In genomic region chr7:25000211-25000610, GRCm38 (mm10) we compare ENCODE assay signal across 21 mouse cellular contexts. TPM values are rescaled to one million over a fixed set of nuclear protein-coding genes. Genes with fewer than 3 reads are reported as not detected.
A peak's percentile ranks its signal among the peaks of the same experiment; 100 is the strongest.
DNase-seq lines count a peak whose midpoint lies in the region; ATAC-seq lines count a peak whose summit lies in the region.
"Had no signal": no experiment of that assay in that cellular context is flagged by ENCODE, and none has a peak within 500 bp of the region (broad histone marks: within the 10 kb centered on the region; RNA-seq: fewer than 3 reads in every experiment).

No protein-coding gene starts in this region.

- H3K9me3 ChIP-seq in heart, embryonic 16.5 days (replicated peaks; ENCODE audit: control insufficient read depth, low read length) = no peaks in the 10 kb centered on the region
- H3K9me3 ChIP-seq: heart, embryonic 15.5 days; hindbrain, embryonic 13.5 days; limb, embryonic 15.5 days; megakaryocyte, embryonic 14.5 days had no signal

- peak overlapping the region; percentile 19; the same call in 1 of the 2 replicates for H3K27ac ChIP-seq in heart, embryonic 16.5 days (ENCODE audit: low read length)
- H3K27ac ChIP-seq: heart, embryonic 15.5 days; hindbrain, embryonic 13.5 days; left cerebral cortex, adult 2 months; limb, embryonic 15.5 days had no signal

- H3K4me2 ChIP-seq in heart, embryonic 16.5 days (ENCODE audit: low read depth, low read length) = no peak overlapping the region
- H3K4me2 ChIP-seq: heart, embryonic 15.5 days; hindbrain, embryonic 13.5 days; limb, embryonic 15.5 days had no signal

- H3K27me3 ChIP-seq in heart, embryonic 16.5 days (ENCODE audit: control insufficient read depth, insufficient read depth, low read length) = peaks cover 16% of the 10 kb centered on the region
- H3K27me3 ChIP-seq: hindbrain, embryonic 13.5 days had no signal

- H3K9ac ChIP-seq in heart, embryonic 16.5 days (ENCODE audit: low read length) = no peak overlapping the region
- H3K9ac ChIP-seq: heart, embryonic 15.5 days; hindbrain, embryonic 13.5 days; limb, embryonic 15.5 days had no signal

- H3K4me1 ChIP-seq in heart, embryonic 16.5 days (ENCODE audit: control insufficient read depth, insufficient read depth, low read length) = no peaks in the 10 kb centered on the region; the same call in 1 of the 2 replicates

- peak; percentile 59; the same call in 1 of the 2 replicates for ATAC-seq in heart, embryonic 16.5 days (replicated peaks; ENCODE audit: extremely low read depth, insufficient read depth, low FRiP score)
- no peak for ATAC-seq in megakaryocyte-erythroid progenitor cell, adult 5-6 weeks (replicated peaks; ENCODE audit: low FRiP score, low TSS enrichment, poor library complexity, severe bottlenecking)

- no peak for DNase-seq in heart, adult 9 months (ENCODE audit: low spot score in 2 of 2)
- DNase-seq in fibroblast of lung, adult 2 months (ENCODE audit: low read depth) = peak; percentile 43
- DNase-seq in natural killer cell, adult 2 months (ENCODE audit: low spot score in 2 of 2) = peak; percentile 13 to 25
- DNase-seq in thymus, postnatal 4 days = peak; percentile 53
- DNase-seq in testis, postnatal 14 days (ENCODE audit: low spot score) = no peak
- no peak for DNase-seq in testis, postnatal 10 days (ENCODE audit: low spot score)
- DNase-seq: gastrocnemius, postnatal 14 days; kidney, adult 11 months; kidney, postnatal 36 days; lung, adult 18-20 months; right cerebral cortex, postnatal 25 days had no signal

- no peak overlapping the region for H3K4me3 ChIP-seq in heart, embryonic 16.5 days (ENCODE audit: low read length)
- H3K4me3 ChIP-seq: erythroblast, embryonic 14.5 days; heart, embryonic 15.5 days; hindbrain, embryonic 13.5 days; limb, embryonic 15.5 days; megakaryocyte, embryonic 14.5 days had no signal

- 54% methylated on average over 7 of the region's 7 CpGs for WGBS in heart, embryonic 16.5 days

- no peaks in the 10 kb centered on the region for H3K36me3 ChIP-seq in heart, embryonic 16.5 days (ENCODE audit: control insufficient read depth, insufficient read depth)
- H3K36me3 ChIP-seq: heart, embryonic 15.5 days; limb, embryonic 15.5 days had no signal

RNA-seq across cellular contexts. Expression of gene Atp1a3, which starts 5.5 kb away (rescaled TPM):
- polyA plus RNA-seq in heart, embryonic 16.5 days (2015; fragmentation: Nextera tagmentation; extraction: Ambion mirVana) = 0.32 and 0.66 TPM in 2 replicates
- total RNA-seq in megakaryocyte-erythroid progenitor cell, adult 5-6 weeks (2014; fragmentation: Nextera tagmentation) = not detected in 2 replicates
- 0.75 TPM in 1 of 2 replicates, not detected in the other for total RNA-seq in megakaryocyte-erythroid progenitor cell, adult 5-6 weeks (2017)

RNA-seq across cellular contexts. Expression of gene Rabac1, which starts 27.7 kb away (rescaled TPM):
- 270 and 275 TPM in 2 replicates for polyA plus RNA-seq in heart, embryonic 16.5 days (2015; fragmentation: Nextera tagmentation; extraction: Ambion mirVana)
- total RNA-seq in megakaryocyte-erythroid progenitor cell, adult 5-6 weeks (2014; fragmentation: Nextera tagmentation) = 128 and 146 TPM in 2 replicates
- 38.0 and 103 TPM in 2 replicates for total RNA-seq in megakaryocyte-erythroid progenitor cell, adult 5-6 weeks (2017)

RNA-seq across cellular contexts. Expression of gene Gm4881, which starts 55.9 kb away (rescaled TPM):
- not detected in 2 replicates for polyA plus RNA-seq in heart, embryonic 16.5 days (2015; fragmentation: Nextera tagmentation; extraction: Ambion mirVana)
- total RNA-seq in megakaryocyte-erythroid progenitor cell, adult 5-6 weeks (2014; fragmentation: Nextera tagmentation) = not detected in 2 replicates
- total RNA-seq in megakaryocyte-erythroid progenitor cell, adult 5-6 weeks (2017) = not detected in 2 replicates
- total RNA-seq: gastrocnemius, postnatal 14 days; left cerebral cortex, adult 2 months; MEL had no signal
- polyA plus RNA-seq: erythroblast, embryonic 14.5 days; heart, embryonic 15.5 days; limb, embryonic 15.5 days; stomach, embryonic 14.5 days had no signal

Comparison
In these comparisons a context has a peak if more than half of its experiments do, and no peak if none do; other contexts are left out.
1. DNase-seq: peak in fibroblast of lung, adult 2 months (single experiment), natural killer cell, adult 2 months (2 of 2) and thymus, postnatal 4 days (single experiment); none in heart, adult 9 months (0 of 2), testis, postnatal 14 days (single experiment) and testis, postnatal 10 days (single experiment).